Mouse (Mus musculus) heart, embryonic 14.5 days (tissue): ENCODE results near the gene Cblb. TPM values are rescaled to one million over a fixed set of nuclear protein-coding genes. Genes with fewer than 3 reads are reported as not detected.

Experiments
- ATAC-seq: fragments of 200-750 bp; cut with Nextera tagmentation; 2 replicates; pipeline ENCODE4 v1.8.0; 2017; ENCODE audit warnings: low read depth, moderate TSS enrichment; ENCODE audit not compliant: insufficient number of reproducible peaks, insufficient read depth, low FRiP score
- H3K27ac ChIP-seq, 2 experiments: fragments of 200-500 bp in 1 of 2; fragments of 300-500 bp in 1 of 2; sonication (generic) in 1 of 2; replicated peaks in 1 of 2; 2 replicates each; pipeline ENCODE4 v1.5.1; 2012 to 2014; ENCODE audit warnings: low read depth in 2 of 2, low read length in 2 of 2, control low read depth in 1 of 2, mild to moderate bottlenecking in 1 of 2, mixed read lengths in 1 of 2; ENCODE audit not compliant: control insufficient read depth in 1 of 2, insufficient read depth in 1 of 2
- H3K27me3 ChIP-seq: fragments of 300-500 bp; sonication (generic); 2 replicates; pipeline ENCODE4 v1.6.1; 2014; ENCODE audit warnings: mild to moderate bottlenecking, low read length, control low read depth; ENCODE audit not compliant: control insufficient read depth, insufficient read depth
- H3K36me3 ChIP-seq: fragments of 300-500 bp; sonication (generic); 2 replicates; pipeline ENCODE4 v1.6.1; 2014; ENCODE audit warnings: mild to moderate bottlenecking, control low read depth, low read length, mixed read lengths; ENCODE audit not compliant: control insufficient read depth, insufficient read depth
- H3K4me1 ChIP-seq, 2 experiments: fragments of 200-500 bp in 1 of 2; fragments of 300-500 bp in 1 of 2; sonication (generic) in 1 of 2; 2 replicates each; pipeline ENCODE4 v1.6.1; 2012 to 2014; ENCODE audit warnings: low read length in 2 of 2, control low read depth in 1 of 2, mixed read lengths in 1 of 2; ENCODE audit not compliant: control insufficient read depth in 2 of 2, insufficient read depth in 2 of 2
- H3K4me2 ChIP-seq: fragments of 300-500 bp; sonication (generic); 2 replicates; pipeline ENCODE4 v1.6.1; 2014; ENCODE audit warnings: mild to moderate bottlenecking, low read length
- H3K4me3 ChIP-seq, 2 experiments: fragments of 200-500 bp in 1 of 2; fragments of 300-500 bp in 1 of 2; sonication (generic) in 1 of 2; 2 replicates each; pipeline ENCODE4 v1.5.1; 2012 to 2014; ENCODE audit warnings: low read length in 2 of 2, mild to moderate bottlenecking in 2 of 2, control low read depth in 1 of 2, low read depth in 1 of 2, moderate library complexity in 1 of 2; ENCODE audit not compliant: control insufficient read depth in 1 of 2, insufficient read depth in 1 of 2
- H3K9ac ChIP-seq: fragments of 300-500 bp; sonication (generic); 2 replicates; pipeline ENCODE4 v1.6.1; 2014; ENCODE audit warnings: mild to moderate bottlenecking, low read length
- H3K9me3 ChIP-seq: fragments of 300-500 bp; sonication (generic); 2 replicates; pipeline ENCODE4 v1.6.1; 2016; ENCODE audit warnings: low read length, control low read depth; ENCODE audit not compliant: control insufficient read depth
- WGBS: fragments of 180-500 bp; shearing (Covaris S2); extraction: QIAGEN DNeasy Blood & Tissue Kit; methylation state at CpG from one replicate; pipeline ENCODE4 v1.1.7; 2014; 5-methylcytosine and 5-hydroxymethylcytosine counted together
- polyA plus RNA-seq: library from polyadenylated mRNA; unstranded; fragments of >200 nt; fragmentation: Nextera tagmentation; extraction: Ambion mirVana; gene quantifications from 2 replicates; pipeline ENCODE4 v1.2.1, GENCODE M21; 2014

The Cblb gene
- polyA plus RNA-seq, 1 experiment from 2014 or later, result 13.3 TPM

DNA sequence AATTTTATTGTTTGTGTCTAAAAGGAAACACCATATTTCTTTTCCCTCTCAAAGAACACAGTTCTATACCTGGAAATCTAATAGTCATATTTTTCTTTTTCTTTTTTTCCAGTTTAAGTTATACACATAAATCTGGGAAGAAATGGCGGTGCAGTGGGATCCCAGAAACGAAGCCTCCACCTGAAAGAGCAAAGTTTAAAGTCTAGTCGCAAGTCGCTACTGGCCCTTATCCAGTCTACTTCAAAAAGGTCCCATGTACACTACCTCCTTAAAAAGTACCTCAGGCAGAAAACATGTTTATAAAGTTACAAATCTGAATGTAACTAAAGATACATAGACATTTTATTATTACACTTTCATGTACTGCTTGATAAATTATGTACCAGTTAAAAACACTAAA lies 219.2 kb downstream of the Cblb start:
- H3K4me1 ChIP-seq, result no peaks in the 10 kb centered on the region
- ATAC-seq, result no peak
- H3K36me3 ChIP-seq, result 0 out of 2 replicates have a peak, but pooled peaks cover 6% of the 10 kb centered on the region
- H3K9ac ChIP-seq, result no peak overlapping the region
- H3K9me3 ChIP-seq, result no peaks in the 10 kb centered on the region
- no peak overlapping the region for H3K4me2 ChIP-seq
- no peak overlapping the region for H3K27ac ChIP-seq
- H3K27me3 ChIP-seq, result no peaks in the 10 kb centered on the region
- WGBS, result 87% methylated on average over 4 of the region's 4 CpGs
- H3K4me3 ChIP-seq, result no peak overlapping the region

DNA sequence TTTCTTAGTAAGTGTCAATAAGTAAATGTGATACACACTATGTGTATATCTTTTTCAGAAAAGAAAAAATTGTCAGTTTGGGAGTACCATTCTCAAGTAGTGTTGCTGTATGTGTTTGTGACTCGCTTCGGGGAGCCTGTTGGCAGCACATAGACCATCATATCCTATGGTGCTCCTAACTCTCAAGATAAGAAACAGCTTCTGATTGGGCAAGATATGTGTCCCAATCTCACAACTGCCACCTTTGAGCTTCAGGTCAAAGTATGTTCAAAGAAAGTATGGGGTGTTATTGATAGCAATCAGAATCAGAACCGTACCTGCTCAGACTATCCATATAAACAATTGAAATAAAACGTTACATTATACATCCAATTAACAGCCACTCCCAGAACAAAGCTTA lies 219.9 kb downstream of the Cblb start:
- Histone ChIP-seq H3K4me2 (no peak overlapping the region), H3K36me3 (0 out of 2 replicates have a peak, but pooled peaks cover 6% of the 10 kb centered on the region), H3K9me3 (no peaks in the 10 kb centered on the region), H3K27me3 (no peaks in the 10 kb centered on the region), H3K4me1 (no peaks in the 10 kb centered on the region), H3K4me3 (no peak overlapping the region), H3K27ac (no peak overlapping the region), H3K9ac (no peak overlapping the region)
- ATAC-seq, result no peak
- 81% methylated on average over 4 of the region's 4 CpGs for WGBS
